Mouse (Mus musculus) liver, adult 2 months (tissue): ENCODE measurements around the gene Skap1.

Source experiments
- CTCF ChIP-seq: fragments of 200-500 bp; IDR thresholded peaks from 2 replicates; pipeline ENCODE4 v1.5.1; 2011; ENCODE audit warnings: low read depth, low read length, control low read depth
- POLR2A ChIP-seq: fragments of 200-500 bp; IDR thresholded peaks from 2 replicates; pipeline ENCODE4 v1.6.1; 2011; ENCODE audit warnings: low read length, control low read depth; ENCODE audit not compliant: insufficient read depth; ENCODE audit errors: extremely low read depth

DNA sequence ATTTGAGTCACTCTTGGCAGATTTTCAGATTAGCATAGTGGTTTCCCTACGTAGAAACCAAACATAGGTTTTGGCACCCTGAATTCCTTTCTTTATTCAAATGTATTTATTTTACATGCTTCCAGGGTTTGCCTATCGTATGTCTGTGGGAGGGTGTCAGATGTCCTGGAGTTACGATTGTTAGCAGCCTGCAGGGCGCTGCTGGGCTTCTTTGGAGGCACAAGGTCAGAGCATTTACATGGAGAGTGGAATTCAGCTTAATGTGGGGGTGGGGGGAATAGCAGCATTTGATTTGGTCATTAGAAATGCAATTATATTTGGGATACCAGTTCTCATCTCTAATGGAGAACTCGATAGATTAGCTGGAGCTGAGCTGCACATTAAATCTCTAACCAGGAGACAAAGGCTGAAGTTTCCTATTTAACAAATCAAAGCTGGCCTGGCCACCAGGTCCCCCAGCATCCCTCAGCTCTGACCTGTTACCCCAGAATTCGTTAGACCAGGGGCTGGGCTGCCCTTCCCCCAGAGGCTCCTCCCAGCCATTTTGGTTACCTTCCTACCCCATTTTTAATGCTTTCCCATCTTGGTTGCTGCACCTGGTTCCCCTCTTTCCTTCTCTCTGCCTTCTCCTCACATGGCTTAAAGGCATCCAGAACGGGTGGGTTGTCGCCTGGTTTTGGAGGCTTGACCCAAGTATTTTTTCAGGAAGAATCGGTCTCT is 322.5 kb downstream of the Skap1 start:
- no peak for TF ChIP-seq CTCF
- TF ChIP-seq POLR2A, result no peak
